Mouse (Mus musculus) frontal cortex, postnatal 36 days (tissue): Measurements from ENCODE around the gene Ckap4.
"Not testable (repeated sequence)": the region's sequence is repeated elsewhere in the genome, so short reads cannot be mapped to it uniquely, and the experiment has no call there.

ENCODE experiments used
- DNase-seq, 2 experiments: peaks; one replicate each; pipeline ENCODE4 v3.0.0; 2022; ENCODE audit warnings: low spot score in 2 of 2

Ckap4 gene

DNA sequence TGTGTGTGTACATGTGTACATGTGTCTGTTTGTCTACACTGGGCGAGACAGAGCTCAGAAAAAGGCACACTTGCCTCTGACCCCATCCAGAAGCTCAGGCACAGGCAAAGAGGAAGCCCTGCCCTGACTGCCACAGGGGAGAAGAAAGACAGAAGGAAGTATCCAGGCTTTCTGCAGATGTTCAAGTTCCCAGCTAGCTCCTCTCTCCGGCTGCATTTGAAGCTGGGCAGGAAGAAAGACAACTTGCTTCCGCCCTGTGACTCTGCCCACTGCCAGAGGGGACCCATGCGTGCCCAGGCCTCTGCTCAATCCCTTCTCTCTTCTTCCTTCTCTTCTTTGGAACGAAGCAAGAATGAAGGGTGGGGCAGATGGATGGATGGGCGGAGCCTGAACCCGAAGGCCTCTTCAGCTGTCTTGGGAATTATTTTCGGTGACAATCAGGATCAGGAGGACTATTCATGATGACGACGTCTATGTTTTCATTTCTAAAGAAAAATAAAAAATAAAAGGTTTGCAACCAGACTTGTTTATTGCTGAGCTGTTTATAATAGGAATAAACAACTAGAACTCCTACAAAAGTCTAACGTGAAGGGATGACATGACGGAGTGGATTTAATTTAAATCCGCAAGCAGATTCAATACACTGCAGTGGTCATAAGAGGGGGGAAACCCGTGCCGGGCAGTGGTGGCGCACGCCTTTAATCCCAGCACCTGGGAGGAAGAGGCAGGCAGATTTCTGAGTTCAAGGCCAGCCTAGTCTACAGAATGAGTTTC lies 15.5 kb upstream of the Ckap4 start:
- no peak for DNase-seq

DNA sequence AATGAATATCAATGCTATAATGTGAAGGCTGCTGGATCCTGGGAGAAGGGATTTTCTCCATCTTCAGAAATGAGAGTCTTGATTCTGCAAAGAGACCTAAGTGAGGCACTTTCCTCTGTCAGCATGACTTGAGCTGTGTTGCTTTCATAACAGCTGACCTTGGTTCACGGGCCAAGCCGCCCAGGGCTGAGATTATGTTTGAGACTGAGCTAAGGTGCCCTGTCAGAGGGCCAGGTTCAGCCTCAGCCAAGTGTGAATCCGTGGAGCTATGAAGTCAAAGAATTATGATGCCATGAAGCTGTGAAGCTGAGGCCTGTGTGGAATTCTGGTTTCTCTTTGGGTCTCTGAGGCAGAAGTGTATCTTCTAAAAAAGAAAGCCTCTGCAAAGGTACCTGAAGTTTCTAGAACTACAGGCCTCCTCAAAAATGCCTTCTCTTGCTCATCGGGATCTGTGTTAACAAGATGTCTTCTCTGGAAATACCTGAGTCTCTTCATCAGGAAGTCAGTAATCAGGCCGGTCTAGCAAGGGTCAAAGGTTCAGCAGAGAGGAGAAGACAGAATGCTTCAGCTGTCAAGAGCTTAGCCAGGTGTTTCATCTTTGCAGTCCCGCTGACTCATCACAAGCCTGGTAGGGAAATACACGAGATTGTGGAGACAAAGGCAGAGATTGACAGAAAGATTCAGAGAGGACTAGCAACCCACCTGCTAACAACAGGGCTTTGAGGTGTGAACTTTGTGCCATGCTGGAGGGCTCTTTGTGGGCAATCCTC lies 11.2 kb upstream of the Ckap4 start:
- no peak for DNase-seq

DNA sequence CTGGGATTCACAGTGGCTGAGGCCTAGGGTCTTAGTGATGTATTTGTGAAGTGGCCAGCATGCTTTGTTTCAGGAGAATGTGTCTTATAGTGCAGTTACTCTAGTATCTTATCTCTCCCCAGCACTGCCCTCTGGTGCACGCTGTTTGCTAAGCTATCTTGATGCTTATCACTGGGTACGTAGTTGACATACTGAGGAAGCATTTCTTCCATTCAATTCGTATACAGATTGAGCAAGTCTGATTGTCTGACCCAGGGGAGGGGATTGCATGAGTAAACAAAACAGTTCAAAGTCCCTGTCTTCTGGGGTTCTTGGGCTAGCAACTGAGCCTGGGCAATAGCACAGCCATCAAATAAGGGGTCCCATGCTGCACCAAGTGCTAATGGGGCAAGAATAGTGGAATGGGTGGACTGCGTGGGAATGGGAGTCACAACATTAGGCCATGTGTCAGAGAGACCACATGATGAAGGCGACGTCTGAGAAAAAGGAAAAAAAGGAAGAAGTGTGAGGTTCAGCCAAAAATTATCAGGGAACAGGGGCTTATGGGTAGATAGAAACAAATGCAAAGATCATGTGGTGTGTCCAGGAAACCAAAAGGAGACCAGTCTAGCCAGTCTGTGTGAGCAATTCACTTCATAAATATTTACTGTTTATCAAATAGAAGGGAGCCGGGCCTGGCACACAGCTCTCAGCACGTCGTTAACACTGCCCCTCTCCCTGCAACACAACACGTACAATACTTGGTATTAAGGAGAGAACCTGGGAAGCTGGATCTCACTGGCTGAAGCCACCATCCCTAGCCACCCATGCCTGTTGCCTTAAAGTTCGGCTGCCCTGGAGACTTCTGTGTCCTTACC lies 9.2 kb upstream of the Ckap4 start:
- no peak for DNase-seq

DNA sequence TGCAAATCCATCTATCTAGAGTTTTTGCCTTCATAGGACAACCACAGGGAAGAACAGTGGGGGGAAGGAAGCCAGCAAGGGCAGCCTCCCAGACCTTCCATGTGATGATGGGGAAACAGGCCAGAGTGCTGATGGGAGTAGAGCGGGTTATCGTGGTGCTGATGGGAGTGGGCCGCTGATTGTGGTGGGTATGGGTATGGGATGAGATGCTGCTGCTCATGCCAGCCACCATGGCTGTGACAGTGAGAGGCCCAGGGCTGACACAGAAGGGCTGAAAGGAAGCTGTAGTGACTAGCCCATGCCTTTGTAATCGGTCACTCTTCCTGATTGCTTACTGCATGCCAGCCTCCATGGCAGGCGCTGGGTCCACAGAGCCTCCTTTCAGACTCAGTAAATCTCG lies 5.8 kb upstream of the Ckap4 start:
- no peak for DNase-seq

DNA sequence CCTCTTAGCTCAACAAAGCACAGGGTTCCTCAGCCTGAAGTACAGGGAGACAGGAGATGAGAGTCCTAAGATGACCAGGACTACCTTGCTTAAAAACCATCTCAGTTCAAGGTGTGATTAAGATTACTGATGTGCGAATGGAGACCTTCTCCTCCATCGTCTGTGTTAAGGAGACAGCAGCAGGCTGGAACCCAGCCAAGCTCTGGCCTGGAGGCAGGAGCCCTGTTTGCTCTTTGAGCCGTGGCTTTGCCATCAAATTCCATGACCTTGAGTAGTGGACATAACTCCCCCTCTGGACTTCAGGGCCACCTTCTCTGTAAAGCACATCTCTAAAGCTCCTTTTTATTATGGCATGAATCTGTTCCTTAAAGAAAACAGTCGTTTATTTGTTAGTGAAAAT lies 2.0 kb upstream of the Ckap4 start:
- no peak for DNase-seq

DNA sequence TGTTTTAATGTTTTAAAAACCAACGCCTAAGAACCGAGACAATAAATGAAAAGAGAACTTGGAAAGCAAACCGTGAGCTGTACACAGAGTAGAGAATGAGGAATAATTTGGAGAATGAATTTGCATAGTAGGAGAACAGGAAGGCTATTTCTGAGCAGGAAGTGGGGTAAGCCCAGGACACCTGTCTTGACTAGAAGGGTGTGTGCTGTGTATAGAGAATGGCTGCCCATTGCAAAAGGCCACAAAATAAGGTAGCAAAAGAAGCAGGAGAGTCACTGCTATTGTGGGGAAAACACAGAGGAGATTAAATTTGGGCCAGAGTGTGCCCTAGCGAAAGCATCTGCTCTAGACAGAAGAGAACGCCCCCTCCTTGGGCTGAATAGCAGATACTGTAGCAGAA lies 1.6 kb upstream of the Ckap4 start:
- no peak for DNase-seq

DNA sequence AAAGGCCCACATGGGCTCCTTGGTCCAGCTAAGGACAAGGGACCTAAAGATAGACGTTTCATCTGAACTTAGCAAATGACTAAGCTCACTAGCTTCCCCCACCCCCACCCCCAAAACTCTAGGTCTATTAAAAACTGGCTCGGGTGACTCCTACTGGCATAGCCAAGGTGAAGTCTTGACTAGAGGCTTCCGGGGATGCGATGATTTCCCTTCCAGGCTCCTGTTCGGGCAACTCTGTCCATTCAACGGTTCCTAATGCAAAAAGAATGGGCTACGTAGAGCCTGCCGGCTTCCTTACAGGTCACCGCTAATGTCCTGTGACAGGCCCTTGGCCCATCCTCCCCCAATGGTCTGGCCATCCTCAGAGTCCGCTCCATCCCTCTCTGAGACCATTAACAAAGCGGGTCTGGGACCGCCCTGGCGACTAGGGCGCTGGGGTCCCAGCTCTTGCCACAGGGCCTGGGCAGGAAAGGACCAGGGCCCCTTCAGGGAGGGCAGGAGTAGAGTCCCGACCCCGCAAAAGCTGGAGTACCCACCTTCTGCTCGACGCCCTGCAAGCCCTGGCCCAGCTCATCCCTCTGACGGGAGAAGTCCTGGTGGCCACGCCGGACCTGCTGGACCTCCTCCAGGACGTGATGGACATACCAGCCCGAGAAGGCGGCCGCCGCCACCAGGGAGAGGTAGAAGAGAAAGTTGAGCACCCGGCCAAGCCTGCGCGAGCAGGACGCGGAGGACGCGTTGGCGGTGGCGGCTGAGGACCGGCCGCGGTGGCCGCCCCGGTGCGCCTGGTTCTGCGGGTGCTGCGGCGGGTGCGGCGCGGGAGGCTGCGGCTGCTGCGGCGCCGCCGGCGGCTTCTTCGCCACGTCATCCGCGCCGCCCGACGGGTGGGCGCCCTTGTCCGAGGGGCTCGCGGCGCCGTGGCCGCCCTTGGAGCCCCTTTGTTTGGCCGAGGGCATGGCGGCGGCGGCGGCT lies 665 bp downstream of the Ckap4 start:
- peak in 1 of 2 experiments; percentile 51 for DNase-seq

DNA sequence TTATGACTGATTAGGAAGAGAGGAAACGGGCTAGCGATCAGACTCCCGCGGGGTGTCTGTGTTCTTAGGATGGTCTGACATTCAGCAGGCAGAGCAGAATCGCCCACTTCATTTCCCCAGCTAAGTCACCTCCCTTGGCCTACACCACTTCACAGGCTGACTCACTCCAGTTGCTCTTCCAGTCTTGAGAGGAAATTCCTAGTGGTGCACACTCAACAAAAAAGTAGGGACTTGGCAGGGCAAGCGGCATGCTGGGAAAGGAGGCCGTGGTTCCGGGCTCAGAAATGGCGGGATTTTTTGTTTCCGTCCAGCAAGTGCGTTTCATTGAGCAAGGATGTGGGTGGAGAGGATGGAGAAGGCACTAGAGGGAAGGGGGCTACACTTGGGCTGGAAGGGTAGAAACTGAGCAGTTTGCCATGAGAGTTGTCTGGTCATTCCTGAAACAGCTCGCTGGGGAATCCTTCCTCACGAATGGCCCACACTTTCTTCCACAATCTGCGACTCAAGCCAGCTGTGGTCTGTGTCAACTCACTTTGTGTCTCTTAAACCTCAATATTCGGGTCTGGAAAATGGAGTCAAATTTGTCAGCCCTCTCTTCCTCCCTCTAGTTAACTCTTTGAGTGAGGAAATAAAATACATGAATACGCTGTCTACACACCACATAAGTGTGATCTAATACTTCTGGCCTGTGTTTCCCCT lies 1.5 kb downstream of the Ckap4 start:
- no peak for DNase-seq

DNA sequence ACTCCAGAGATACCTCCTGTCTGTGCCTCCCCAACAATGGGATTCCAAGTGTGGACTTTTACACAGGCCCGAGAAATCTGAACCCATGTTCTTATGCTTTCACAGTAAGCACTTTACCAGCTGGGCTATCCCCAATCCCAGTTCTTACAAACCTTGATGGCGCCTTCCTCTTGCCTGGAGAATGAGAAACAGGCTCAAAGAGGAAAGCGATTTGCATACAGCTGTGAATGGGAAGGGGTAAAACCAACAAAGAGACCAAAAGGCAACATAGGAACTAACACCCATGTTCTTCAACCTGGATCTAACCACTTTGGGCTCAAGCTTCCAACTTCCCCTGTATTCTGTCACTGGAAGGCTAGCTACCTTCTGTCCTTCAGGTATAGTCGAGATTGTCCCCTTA lies 2.3 kb downstream of the Ckap4 start:
- DNase-seq: no peak

DNA sequence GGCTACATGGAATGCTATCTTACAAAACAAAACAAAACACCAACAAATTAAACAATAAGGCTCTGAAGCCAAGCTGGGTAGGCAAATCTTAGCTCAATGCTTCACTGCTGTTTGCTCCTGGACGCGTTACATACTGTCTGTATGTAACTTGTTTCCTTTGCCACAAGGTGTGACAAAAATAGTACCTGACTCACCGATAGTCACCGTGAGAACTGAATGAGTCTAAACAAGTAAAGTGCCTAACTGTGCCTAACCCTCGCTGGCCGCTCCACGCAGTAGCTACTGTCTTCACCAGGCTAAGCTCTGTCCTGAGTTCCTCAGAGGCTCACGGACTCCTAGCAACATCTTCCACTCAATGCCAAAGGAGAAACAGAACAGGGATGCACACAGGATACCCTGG lies 3.5 kb downstream of the Ckap4 start:
- DNase-seq: no peak

DNA sequence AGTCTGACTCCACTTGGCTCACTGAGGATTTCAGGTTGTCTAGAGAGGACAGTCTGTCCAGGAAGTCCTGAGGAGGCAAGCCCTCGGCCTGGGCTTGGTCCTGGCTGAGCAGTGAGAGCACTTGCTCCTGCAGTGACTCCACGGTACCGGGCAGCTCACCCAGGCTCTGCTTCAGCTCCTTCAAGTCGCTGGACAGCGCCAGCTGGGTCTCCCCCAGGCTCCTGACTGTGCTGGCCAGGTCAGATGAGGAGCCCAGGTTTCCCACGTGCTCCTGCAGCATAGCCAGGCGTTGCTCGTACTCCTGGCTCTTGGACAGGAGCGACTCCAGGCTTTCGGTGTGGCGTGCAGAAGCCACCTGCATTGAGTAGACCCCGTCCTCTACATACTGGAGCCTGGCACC lies 6.2 kb downstream of the Ckap4 start:
- no peak for DNase-seq

DNA sequence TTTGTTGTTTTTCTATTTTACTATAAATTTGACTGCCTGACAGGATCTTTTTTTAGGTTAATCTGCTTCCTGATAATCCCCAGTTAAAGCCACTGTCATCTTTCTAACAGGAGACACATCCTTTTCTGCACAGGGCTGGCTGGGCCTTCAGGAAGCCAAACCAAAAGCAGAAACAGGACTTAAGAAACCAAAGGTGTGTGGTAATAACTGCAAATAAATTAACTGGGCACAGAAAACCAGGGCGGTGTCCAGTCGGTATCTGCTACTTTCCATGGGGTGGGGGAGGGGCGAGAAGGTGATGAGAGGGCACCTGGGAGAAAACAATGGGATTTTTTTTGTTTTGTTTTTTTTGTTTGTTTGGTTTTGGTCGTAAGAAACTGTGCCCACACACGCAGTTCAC lies 6.8 kb downstream of the Ckap4 start:
- no peak for DNase-seq

DNA sequence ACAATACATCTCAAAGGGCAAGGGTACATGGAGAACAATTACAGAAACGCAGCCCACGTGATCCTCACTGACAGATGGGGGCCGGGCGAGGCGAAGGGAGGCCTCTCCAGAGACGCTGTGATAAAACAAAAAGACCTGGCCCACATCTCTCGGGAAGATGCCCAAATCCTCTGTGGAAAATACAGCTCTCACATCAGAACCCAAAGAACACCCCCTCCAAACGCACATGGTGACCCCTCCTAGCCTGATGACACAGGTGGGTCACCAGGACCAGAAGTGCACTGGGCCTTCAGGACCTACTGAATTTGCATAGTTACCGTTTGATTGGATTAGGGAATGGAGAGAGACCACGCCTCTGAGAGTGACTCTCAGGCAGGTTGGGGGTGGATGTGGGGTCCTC lies 7.4 kb downstream of the Ckap4 start:
- DNase-seq: no peak

DNA sequence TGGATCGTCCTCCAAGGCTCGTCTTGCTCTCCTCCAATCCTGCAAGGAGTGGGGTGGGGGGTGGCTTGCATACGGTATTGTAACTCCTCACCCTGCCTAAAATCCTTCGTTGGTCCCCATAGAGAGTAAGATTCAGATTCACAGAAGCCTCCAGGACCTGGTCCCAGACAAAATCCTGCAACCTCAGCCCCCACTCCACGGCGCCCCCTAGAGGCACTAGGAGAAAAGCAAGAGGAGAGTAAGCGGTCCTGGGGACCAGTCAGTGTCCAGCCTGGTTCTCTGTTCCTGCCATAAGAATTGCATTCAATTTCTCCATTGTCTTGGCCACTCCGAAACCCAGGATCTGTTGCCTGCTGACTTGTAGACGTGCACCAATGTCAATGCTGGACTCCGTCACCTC lies 10.2 kb downstream of the Ckap4 start:
- no peak for DNase-seq

DNA sequence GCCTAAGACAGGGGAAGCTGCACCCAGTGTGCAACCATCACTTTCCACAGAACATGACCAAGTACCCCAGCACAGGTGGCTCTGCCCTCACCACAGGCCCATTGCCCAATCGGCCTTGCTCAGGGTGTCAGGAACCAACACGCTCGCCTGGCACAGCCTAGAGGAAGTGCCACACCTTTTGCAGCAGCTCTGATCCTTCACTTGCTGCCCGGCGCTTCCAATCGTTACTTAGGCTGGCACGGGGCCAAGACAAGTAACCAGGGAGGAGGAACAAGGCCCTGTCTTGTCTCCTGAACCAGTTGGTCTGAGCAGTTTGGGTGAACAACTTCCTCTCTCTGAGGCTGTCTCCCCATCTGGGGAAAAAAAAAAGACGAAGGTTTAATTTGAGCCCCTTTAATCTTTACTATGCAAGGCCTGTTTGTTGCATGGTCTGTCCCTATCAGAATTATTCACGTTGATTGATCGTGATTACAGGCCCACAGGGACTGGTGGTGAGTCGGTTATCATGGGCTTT lies 17.4 kb downstream of the Ckap4 start:
- no peak for DNase-seq

DNA sequence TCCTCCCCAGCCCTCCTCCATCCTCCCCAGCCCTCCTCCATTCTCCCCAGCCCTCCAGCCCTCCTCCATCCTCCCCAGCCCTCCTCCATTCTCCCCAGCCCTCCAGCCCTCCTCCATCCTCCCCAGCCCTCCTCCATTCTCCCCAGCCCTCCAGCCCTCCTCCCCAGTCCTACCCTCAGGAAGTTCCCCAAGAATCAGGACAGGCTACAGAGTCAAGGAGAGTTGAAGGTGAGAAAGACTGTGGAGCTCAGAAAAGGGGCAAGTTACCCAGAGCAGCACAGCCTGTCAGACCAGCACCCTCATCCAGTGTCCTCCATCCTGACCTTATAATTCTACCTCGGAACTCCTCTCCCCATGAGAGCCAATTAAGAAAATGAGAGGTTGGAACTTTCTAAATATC lies 17.9 kb downstream of the Ckap4 start:
- DNase-seq: not testable (repeated sequence)

DNA sequence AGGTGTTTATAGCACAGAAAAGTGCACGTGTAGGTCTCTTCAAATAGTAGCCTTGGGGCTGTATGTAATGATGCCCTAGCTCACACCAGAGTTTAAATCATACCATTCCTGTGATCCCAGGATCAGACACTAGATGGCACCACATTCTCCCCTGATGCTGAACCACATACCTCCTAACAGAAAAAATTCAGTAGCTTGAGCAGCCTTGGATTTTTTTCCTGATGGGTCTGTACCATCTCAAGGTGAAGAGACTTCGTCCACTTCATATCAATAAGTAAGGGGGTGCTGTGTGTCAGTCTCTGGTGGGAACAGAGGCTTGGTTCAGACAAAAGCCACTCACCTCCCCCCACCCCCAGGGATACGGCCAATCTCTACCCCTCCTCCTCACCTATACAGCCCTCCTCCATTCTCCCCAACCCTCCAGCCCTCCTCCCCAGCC lies 18.3 kb downstream of the Ckap4 start:
- DNase-seq: peak; percentile 78 to 89

DNA sequence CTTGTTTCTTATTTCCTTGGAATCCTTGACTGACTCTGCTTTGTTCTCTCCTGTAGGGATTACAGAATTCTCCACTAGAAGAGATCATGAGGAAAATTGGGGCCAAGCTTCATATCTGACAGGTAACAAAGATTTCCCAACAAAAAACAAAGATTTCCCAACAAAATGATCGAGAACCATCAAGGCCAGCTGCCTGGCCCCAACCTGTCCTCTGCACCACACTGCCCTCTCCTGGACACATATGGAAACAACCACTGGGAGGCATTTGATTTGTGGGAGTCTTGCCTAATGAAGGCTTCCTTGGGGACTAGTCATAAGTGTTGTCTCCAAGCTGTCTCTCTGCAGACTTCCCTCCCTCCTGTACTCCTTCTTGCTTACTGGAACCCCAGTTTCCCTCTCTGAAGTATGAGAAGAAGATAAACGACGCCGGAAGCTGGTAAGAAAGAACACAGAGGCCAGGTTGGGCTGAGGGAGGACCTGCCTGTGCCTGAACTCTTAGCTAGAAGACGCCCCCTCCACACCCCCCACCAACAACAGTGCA lies 19.8 kb downstream of the Ckap4 start:
- peak in 1 of 2 experiments; percentile 54 for DNase-seq

DNA sequence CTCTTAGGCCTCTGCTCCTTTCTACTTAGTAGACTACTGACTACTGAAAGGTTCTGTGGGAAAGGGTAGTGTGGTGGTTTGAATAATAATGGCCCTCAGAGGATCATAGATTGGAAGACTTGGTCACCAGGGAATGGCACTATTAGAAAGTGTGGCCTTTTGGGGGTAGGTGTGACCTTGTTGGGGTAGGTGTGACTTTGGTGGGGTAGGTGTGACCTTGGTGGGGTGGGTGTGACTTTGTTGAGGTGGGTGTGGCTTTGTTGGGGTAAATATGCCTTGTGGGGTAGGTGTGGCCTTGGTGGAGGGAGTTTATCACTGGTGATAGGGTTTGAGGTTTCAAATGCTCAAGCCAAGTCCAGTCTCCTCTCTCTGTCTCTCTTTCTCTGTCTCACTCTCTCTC lies 21.1 kb downstream of the Ckap4 start:
- no peak for DNase-seq

DNA sequence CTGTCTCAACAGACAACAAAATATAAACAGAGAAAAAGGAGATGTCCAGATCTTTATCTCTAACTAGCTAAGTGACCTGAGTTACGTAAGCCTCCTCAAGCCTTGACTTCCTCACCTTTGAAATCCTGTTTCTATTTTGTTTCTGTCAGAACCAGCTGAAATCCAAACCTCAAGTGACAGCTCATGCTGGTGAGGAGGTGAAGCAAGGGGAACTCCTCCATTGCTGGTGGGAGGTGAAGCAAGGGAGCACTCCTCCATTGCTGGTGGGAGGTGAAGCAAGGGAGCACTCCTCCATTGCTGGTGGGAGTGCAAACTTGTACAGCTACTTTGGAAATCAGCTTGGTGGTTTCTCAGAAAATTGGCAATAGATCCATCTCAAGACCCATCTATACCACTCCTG lies 25.3 kb downstream of the Ckap4 start:
- no peak for DNase-seq
